In genomic region chr19:44817403-44818128, GRCm38 (mm10) we compare ENCODE assay signal across 19 mouse cellular contexts.
A peak's percentile ranks its signal among the peaks of the same experiment; 100 is the strongest.
DNase-seq lines count a peak whose midpoint lies in the region; ATAC-seq lines count a peak whose summit lies in the region.
"Had no signal": no experiment of that assay in that cellular context is flagged by ENCODE, and none has a peak within 500 bp of the region (broad histone marks: within the 10 kb centered on the region; RNA-seq: fewer than 3 reads in every experiment).

No protein-coding gene starts in this region.

- H3K9me3 ChIP-seq in forebrain, embryonic 12.5 days: no peaks in the 10 kb centered on the region
- H3K9me3 ChIP-seq in forebrain, embryonic 16.5 days (ENCODE audit: control insufficient read depth, low read length): no peaks in the 10 kb centered on the region
- H3K9me3 ChIP-seq in hindbrain, embryonic 12.5 days (replicated peaks): no peaks in the 10 kb centered on the region
- no peaks in the 10 kb centered on the region for H3K9me3 ChIP-seq in limb, embryonic 10.5 days (replicated peaks)
- H3K9me3 ChIP-seq in neural tube, embryonic 14.5 days (ENCODE audit: control insufficient read depth, low read length): no peaks in the 10 kb centered on the region
- H3K9me3 ChIP-seq: heart, embryonic 10.5 days; kidney, embryonic 15.5 days had no signal

- whole genome bisulfite sequencing in forebrain, embryonic 12.5 days: 29% methylated on average over 14 of the region's 14 CpGs
- 26% methylated on average over 14 of the region's 14 CpGs for WGBS in forebrain, embryonic 16.5 days
- 43% methylated on average over 14 of the region's 14 CpGs for WGBS in hindbrain, embryonic 12.5 days
- WGBS in limb, embryonic 10.5 days: 40% methylated on average over 14 of the region's 14 CpGs
- WGBS in neural tube, embryonic 14.5 days: 15% methylated on average over 14 of the region's 14 CpGs

- H3K9ac ChIP-seq in forebrain, embryonic 12.5 days: no peak overlapping the region
- no peak overlapping the region for H3K9ac ChIP-seq in forebrain, embryonic 16.5 days (replicated peaks; ENCODE audit: low read depth, low read length)
- no peak overlapping the region for H3K9ac ChIP-seq in hindbrain, embryonic 12.5 days
- H3K9ac ChIP-seq in neural tube, embryonic 14.5 days (replicated peaks; ENCODE audit: low read depth, low read length): no peak overlapping the region
- H3K9ac ChIP-seq: kidney, embryonic 15.5 days; liver, postnatal 0 days had no signal

- intact Hi-C loops in heart, postnatal 10 days (cut with DNase I): no loop called here

- peaks cover 80% of the 10 kb centered on the region for H3K27me3 ChIP-seq in forebrain, embryonic 12.5 days
- no peaks in the 10 kb centered on the region for H3K27me3 ChIP-seq in forebrain, embryonic 16.5 days (replicated peaks; ENCODE audit: control insufficient read depth, insufficient read depth, low read length)
- peaks cover 38% of the 10 kb centered on the region for H3K27me3 ChIP-seq in hindbrain, embryonic 12.5 days
- H3K27me3 ChIP-seq in limb, embryonic 10.5 days (ENCODE audit: low read depth, poor library complexity, severe bottlenecking): peaks cover 84% of the 10 kb centered on the region
- no peaks in the 10 kb centered on the region for H3K27me3 ChIP-seq in neural tube, embryonic 14.5 days (ENCODE audit: control insufficient read depth, insufficient read depth, low read length)

- H3K4me2 ChIP-seq in forebrain, embryonic 12.5 days: no peak overlapping the region
- H3K4me2 ChIP-seq in forebrain, embryonic 16.5 days (ENCODE audit: low read length): no peak overlapping the region
- H3K4me2 ChIP-seq in hindbrain, embryonic 12.5 days (replicated peaks): no peak overlapping the region
- H3K4me2 ChIP-seq in neural tube, embryonic 14.5 days (ENCODE audit: low read depth, low read length): no peak overlapping the region
- H3K4me2 ChIP-seq: kidney, embryonic 15.5 days; midbrain, embryonic 11.5 days had no signal

- ATAC-seq in forebrain, embryonic 12.5 days (ENCODE audit: low FRiP score): peak; percentile 27; the same call in 1 of the 2 replicates
- ATAC-seq in forebrain, embryonic 16.5 days: no peak
- ATAC-seq in hindbrain, embryonic 12.5 days (ENCODE audit: low FRiP score): peak; percentile 53
- ATAC-seq in neural tube, embryonic 14.5 days (ENCODE audit: low read depth): peak; percentile 7; the same call in 1 of the 2 replicates
- ATAC-seq: CD4-positive, CD25-positive, alpha-beta regulatory T cell, adult 4 months; intestine, postnatal 0 days; liver, postnatal 0 days; lung, postnatal 0 days had no signal

- no peak overlapping the region for H3K27ac ChIP-seq in forebrain, embryonic 12.5 days
- no peak overlapping the region for H3K27ac ChIP-seq in forebrain, embryonic 16.5 days (ENCODE audit: low read length)
- H3K27ac ChIP-seq in hindbrain, embryonic 12.5 days: peak overlapping the region; percentile 36; the same call in 1 of the 2 replicates
- H3K27ac ChIP-seq in limb, embryonic 10.5 days: peak overlapping the region; percentile 61
- 0 out of 2 replicates have a peak overlapping the region, but pooled peaks have one; percentile 10 for H3K27ac ChIP-seq in neural tube, embryonic 14.5 days (ENCODE audit: low read depth, low read length)
- H3K27ac ChIP-seq: heart, embryonic 10.5 days; kidney, embryonic 15.5 days; macrophage; stomach, postnatal 0 days had no signal

- peaks cover 40% of the 10 kb centered on the region for H3K4me1 ChIP-seq in forebrain, embryonic 12.5 days
- peaks cover 8% of the 10 kb centered on the region for H3K4me1 ChIP-seq in forebrain, embryonic 16.5 days (replicated peaks; ENCODE audit: control insufficient read depth, insufficient read depth, low read length)
- H3K4me1 ChIP-seq in hindbrain, embryonic 12.5 days: peaks cover 59% of the 10 kb centered on the region
- H3K4me1 ChIP-seq in limb, embryonic 10.5 days: peaks cover 82% of the 10 kb centered on the region
- H3K4me1 ChIP-seq in neural tube, embryonic 14.5 days (ENCODE audit: control insufficient read depth, insufficient read depth, low read length): peaks cover 33% of the 10 kb centered on the region

- H3K36me3 ChIP-seq in forebrain, embryonic 12.5 days (replicated peaks): no peaks in the 10 kb centered on the region
- H3K36me3 ChIP-seq in forebrain, embryonic 16.5 days (ENCODE audit: control insufficient read depth, insufficient read depth): no peaks in the 10 kb centered on the region
- H3K36me3 ChIP-seq in hindbrain, embryonic 12.5 days: no peaks in the 10 kb centered on the region
- no peaks in the 10 kb centered on the region for H3K36me3 ChIP-seq in limb, embryonic 10.5 days
- no peaks in the 10 kb centered on the region for H3K36me3 ChIP-seq in neural tube, embryonic 14.5 days (ENCODE audit: control insufficient read depth, insufficient read depth, low read length)
- H3K36me3 ChIP-seq: heart, embryonic 10.5 days had no signal

- DNase-seq in limb, embryonic 10.5 days (ENCODE audit: low spot score): no peak
- DNase-seq in heart, postnatal 10 days: no peak
- DNase-seq in right cerebral cortex, adult 18-20 months: no peak
- DNase-seq: adrenal gland, postnatal 25 days; cerebellum, adult 8-10 months; kidney, postnatal 36 days; liver, postnatal 0 days had no signal

- H3K4me3 ChIP-seq in forebrain, embryonic 12.5 days (replicated peaks): no peak overlapping the region
- no peak overlapping the region for H3K4me3 ChIP-seq in forebrain, embryonic 16.5 days (replicated peaks; ENCODE audit: low read length)
- no peak overlapping the region for H3K4me3 ChIP-seq in hindbrain, embryonic 12.5 days
- H3K4me3 ChIP-seq in limb, embryonic 10.5 days: no peak overlapping the region
- no peak overlapping the region for H3K4me3 ChIP-seq in neural tube, embryonic 14.5 days (ENCODE audit: low read depth, low read length)
- H3K4me3 ChIP-seq: heart, embryonic 10.5 days; kidney, embryonic 15.5 days had no signal

Comparison
In these comparisons a context has a peak if more than half of its experiments do, and no peak if none do; other contexts are left out.
1. H3K27ac ChIP-seq: peak in hindbrain, embryonic 12.5 days (single experiment), limb, embryonic 10.5 days (single experiment) and neural tube, embryonic 14.5 days (single experiment); none in forebrain, embryonic 12.5 days (single experiment) and forebrain, embryonic 16.5 days (single experiment).